Mouse (Mus musculus): ENCODE data around the gene Olfr1497.
"Not testable (repeated sequence)": the region's sequence is repeated elsewhere in the genome, so short reads cannot be mapped to it uniquely, and the experiment has no call there.

The Olfr1497 gene

GRCm38 (mm10) chr19:13798102-13798501 is at the start of gene Olfr1497:
Gene Olfr1497 (minus strand): TSS chr19:13798202.
- DNase-seq (ENCODE audit: low read depth, low spot score), result no peak

GRCm38 (mm10) chr19:13830388-13830787 is 32.4 kb upstream of the Olfr1497 start, which contains the start of gene Olfr1500:
Gene Olfr1500 (minus strand): TSS chr19:13830488.
- DNase-seq (ENCODE audit: low read depth, low spot score), result no peak

GRCm38 (mm10) chr19:13828447-13828846 is 30.4 kb upstream of the Olfr1497 start:
- no peak for DNase-seq (ENCODE audit: low read depth, low spot score)

- DNase-seq (ENCODE audit: low read depth, low spot score), result no peak
These were observed 22.8 kb upstream of the Olfr1497 start for GRCm38 (mm10) chr19:13820847-13821246.

GRCm38 (mm10) chr19:13819347-13819746 is 21.3 kb upstream of the Olfr1497 start, which contains the start of gene Olfr1499:
Gene Olfr1499 (minus strand): TSS chr19:13819447.
- no peak for DNase-seq (ENCODE audit: low read depth, low spot score)

- no peak for DNase-seq (ENCODE audit: low read depth, low spot score)
These were observed 20.8 kb upstream of the Olfr1497 start for GRCm38 (mm10) chr19:13818827-13819226.

- no peak for DNase-seq (ENCODE audit: low read depth, low spot score)
These were observed 14.8 kb upstream of the Olfr1497 start for GRCm38 (mm10) chr19:13812823-13813222.

GRCm38 (mm10) chr19:13805486-13805885 is 7.5 kb upstream of the Olfr1497 start:
- not testable (repeated sequence) for DNase-seq (ENCODE audit: low read depth, low spot score)

GRCm38 (mm10) chr19:13777578-13777977 is 20.4 kb downstream of the Olfr1497 start, which contains the start of gene Olfr1496:
Gene Olfr1496 (plus strand): TSS chr19:13777878.
- no peak for DNase-seq (ENCODE audit: low read depth, low spot score)

GRCm38 (mm10) chr19:13768565-13769276 is 29.3 kb downstream of the Olfr1497 start:
- DNase-seq (ENCODE audit: low read depth, low spot score), result no peak

- no peak for DNase-seq (ENCODE audit: low read depth, low spot score)
These were observed 33.7 kb downstream of the Olfr1497 start, which contains the start of gene Olfr1495 for GRCm38 (mm10) chr19:13764306-13764705. Gene Olfr1495 (plus strand): TSS chr19:13764606.

GRCm38 (mm10) chr19:13749366-13749765 is 48.6 kb downstream of the Olfr1497 start:
- DNase-seq (ENCODE audit: low read depth, low spot score), result no peak
